Mouse (Mus musculus) kidney, adult 2 months (tissue): ENCODE data around the gene Car14. TPM values are rescaled to one million over a fixed set of nuclear protein-coding genes. Genes with fewer than 3 reads are reported as not detected.

Source experiments
- DNase-seq: peaks from one replicate; pipeline ENCODE4 v3.0.0; 2021
- H3K27ac ChIP-seq: fragments of 200-500 bp; 2 replicates; pipeline ENCODE4 v1.5.1; 2012; ENCODE audit warnings: low read depth, low read length, control low read depth, inconsistent platforms; ENCODE audit not compliant: insufficient read depth
- H3K27me3 ChIP-seq: fragments of 200-500 bp; replicated peaks from 2 replicates; pipeline ENCODE4 v1.6.1; 2012; ENCODE audit warnings: mild to moderate bottlenecking, moderate library complexity, low read length, inconsistent platforms; ENCODE audit not compliant: control insufficient read depth, insufficient read depth
- H3K36me3 ChIP-seq: fragments of 200-500 bp; 2 replicates; pipeline ENCODE4 v1.6.1; 2012; ENCODE audit warnings: mild to moderate bottlenecking, moderate library complexity, low read length, inconsistent platforms; ENCODE audit not compliant: control insufficient read depth, insufficient read depth
- H3K4me1 ChIP-seq: fragments of 200-500 bp; 2 replicates; pipeline ENCODE4 v1.6.1; 2011; ENCODE audit warnings: low read length; ENCODE audit not compliant: control insufficient read depth, insufficient read depth
- H3K4me3 ChIP-seq: fragments of 200-500 bp; 2 replicates; pipeline ENCODE4 v1.5.1; 2011; ENCODE audit warnings: mild to moderate bottlenecking, low read depth, low read length, control low read depth; ENCODE audit not compliant: insufficient read depth
- CTCF ChIP-seq: fragments of 200-500 bp; conservative IDR thresholded peaks from 2 replicates; pipeline ENCODE4 v1.5.1; 2011; ENCODE audit warnings: low read depth, mild to moderate bottlenecking, control low read depth, low read length, moderate library complexity, mixed read lengths; ENCODE audit not compliant: insufficient read depth, insufficient read length
- POLR2A ChIP-seq: fragments of 200-500 bp; IDR thresholded peaks from one replicate; pipeline ENCODE4 v1.6.1; 2011; ENCODE audit warnings: low read depth, low read length, control low read depth
- WGBS: fragments of 180-500 bp; shearing (Covaris S2); methylation state at CpG from one replicate; pipeline ENCODE4 v1.1.7; 2018; 5-methylcytosine and 5-hydroxymethylcytosine counted together
- polyA plus RNA-seq: library from polyadenylated mRNA; depleted of rRNA; stranded (reverse); fragments of >200 nt; gene quantifications from 2 replicates; pipeline ENCODE4 v1.2.3, GENCODE M21; 2012

Gene Car14
- polyA plus RNA-seq, 1 experiment, result 206 TPM

DNA sequence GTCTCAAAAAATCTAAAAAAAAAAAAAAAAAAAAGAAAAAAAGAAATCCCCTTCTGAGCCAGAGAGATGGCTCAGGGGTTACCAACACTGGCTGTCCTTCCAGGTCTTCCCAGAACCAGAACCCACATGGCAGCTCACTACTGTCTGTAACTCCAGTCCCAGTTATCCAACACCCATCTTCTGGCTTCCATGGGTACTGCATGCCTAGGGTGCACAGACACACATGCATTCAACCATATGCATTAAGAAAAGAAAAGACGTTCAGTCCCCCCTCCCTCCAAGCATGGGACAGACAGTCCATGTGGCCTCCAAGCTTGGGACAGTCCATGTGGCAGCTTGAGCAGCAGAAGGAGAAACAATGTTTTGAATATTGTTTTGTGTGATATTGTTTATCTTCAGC lies 27.7 kb upstream of the Car14 start:
- no peak overlapping the region for H3K4me3 ChIP-seq
- DNase-seq, result peak; percentile 14
- H3K36me3 ChIP-seq, result 0 out of 2 replicates have a peak, but pooled peaks cover 1% of the 10 kb centered on the region
- no peaks in the 10 kb centered on the region for H3K27me3 ChIP-seq
- H3K27ac ChIP-seq, result peak overlapping the region; percentile 20; the same call in 1 of the 2 replicates
- H3K4me1 ChIP-seq, result peaks cover 10% of the 10 kb centered on the region
- WGBS, result 58% methylated on average over 1 of the region's 1 CpGs
- TF ChIP-seq POLR2A (no peak), CTCF (no peak)

DNA sequence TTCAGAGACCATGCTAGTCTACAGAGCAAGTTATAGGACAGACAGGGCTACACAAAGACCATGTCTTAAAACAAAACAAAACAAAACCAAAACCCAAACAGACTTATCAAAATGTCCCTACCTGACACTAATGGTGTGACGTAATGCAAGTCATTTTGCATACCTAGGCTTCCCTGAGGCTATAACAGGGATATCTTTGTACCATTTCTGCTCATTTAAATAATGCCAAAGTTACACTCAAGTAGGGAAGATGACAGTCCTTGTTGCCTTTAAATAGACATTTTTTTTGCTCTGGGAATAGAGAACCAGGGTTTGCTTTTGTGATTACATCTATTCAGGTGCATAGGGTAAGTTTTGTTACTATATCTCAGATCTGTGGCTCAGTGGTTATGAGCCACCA lies 27.0 kb upstream of the Car14 start:
- Histone ChIP-seq H3K36me3 (0 out of 2 replicates have a peak, but pooled peaks cover 1% of the 10 kb centered on the region), H3K4me3 (no peak overlapping the region), H3K27me3 (no peaks in the 10 kb centered on the region), H3K4me1 (peaks cover 10% of the 10 kb centered on the region), H3K27ac (no peak overlapping the region)
- TF ChIP-seq CTCF, result no peak
- no peak for TF ChIP-seq POLR2A
- DNase-seq, result no peak
- WGBS, result 90% methylated on average over 1 of the region's 1 CpGs

DNA sequence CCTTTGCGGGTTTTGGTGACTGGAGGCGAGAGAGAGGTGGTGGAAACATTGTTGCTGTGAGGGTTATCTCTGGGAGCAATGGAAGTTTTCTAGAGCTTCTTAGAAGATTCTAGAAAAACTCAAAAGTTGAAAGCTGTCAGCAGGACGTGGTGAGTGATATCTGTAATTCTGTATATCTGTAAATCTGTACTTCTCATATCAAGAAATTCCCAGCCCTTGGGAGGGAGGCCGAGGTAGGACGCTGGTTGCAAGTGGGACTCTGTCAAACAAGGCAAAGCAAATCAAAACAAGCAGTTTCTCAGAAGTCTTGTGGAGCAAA lies 25.9 kb upstream of the Car14 start:
- no peak for DNase-seq
- TF ChIP-seq CTCF, result no peak
- no peak for TF ChIP-seq POLR2A
- no peak overlapping the region for H3K27ac ChIP-seq
- H3K27me3 ChIP-seq, result no peaks in the 10 kb centered on the region
- 10% methylated on average over 5 of the region's 5 CpGs for WGBS
- H3K4me1 ChIP-seq, result peaks cover 10% of the 10 kb centered on the region
- H3K4me3 ChIP-seq, result peak overlapping the region; percentile 77
- 0 out of 2 replicates have a peak, but pooled peaks cover 1% of the 10 kb centered on the region for H3K36me3 ChIP-seq

DNA sequence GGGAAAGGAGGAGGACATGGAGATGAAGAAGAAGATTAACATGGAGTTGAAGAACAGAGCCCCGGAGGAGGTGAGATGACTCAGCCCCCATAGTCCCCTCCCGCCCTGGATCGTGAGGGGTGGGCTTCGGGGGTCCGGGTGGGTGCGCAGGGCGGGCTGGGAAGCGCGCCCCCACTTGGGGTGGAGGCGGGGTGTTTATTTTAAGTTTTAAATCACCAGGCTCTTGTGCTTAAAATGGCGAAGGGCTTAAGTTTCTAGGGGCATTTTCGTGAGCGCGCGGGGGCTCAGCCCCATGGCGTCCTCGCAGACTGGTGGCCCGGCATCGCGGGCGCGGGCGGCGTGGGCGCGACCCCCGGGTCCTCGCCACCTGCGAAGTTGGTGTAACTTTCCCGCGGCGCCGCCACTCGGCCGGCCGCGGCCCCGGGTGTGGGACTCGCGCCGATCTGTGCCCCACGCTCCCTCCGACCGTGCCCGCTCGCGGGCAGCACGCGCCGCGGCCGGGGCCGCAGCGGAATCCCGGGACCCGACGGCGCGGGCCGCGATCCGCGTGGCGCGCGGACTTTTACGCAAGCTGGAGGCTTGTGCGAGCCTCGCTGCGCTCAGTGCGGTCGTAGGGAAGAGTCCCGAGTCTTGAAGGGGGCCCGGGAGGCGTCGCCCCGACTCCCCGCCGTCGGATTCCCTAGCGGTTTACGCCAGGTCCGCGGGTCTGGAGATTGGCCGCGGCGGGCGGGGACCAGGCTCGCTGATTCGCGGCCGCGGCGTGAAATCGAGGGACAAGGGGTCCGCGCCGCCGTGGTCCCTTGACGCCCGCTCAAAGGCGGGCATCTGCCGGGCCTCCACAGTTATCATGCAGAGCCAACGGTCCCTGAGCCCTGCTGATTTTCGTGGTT lies 25.3 kb upstream of the Car14 start:
- WGBS, result under 1% methylated on average over 105 of the region's 105 CpGs
- DNase-seq, result peak; percentile 54
- TF ChIP-seq CTCF, result no peak
- no peak for TF ChIP-seq POLR2A

DNA sequence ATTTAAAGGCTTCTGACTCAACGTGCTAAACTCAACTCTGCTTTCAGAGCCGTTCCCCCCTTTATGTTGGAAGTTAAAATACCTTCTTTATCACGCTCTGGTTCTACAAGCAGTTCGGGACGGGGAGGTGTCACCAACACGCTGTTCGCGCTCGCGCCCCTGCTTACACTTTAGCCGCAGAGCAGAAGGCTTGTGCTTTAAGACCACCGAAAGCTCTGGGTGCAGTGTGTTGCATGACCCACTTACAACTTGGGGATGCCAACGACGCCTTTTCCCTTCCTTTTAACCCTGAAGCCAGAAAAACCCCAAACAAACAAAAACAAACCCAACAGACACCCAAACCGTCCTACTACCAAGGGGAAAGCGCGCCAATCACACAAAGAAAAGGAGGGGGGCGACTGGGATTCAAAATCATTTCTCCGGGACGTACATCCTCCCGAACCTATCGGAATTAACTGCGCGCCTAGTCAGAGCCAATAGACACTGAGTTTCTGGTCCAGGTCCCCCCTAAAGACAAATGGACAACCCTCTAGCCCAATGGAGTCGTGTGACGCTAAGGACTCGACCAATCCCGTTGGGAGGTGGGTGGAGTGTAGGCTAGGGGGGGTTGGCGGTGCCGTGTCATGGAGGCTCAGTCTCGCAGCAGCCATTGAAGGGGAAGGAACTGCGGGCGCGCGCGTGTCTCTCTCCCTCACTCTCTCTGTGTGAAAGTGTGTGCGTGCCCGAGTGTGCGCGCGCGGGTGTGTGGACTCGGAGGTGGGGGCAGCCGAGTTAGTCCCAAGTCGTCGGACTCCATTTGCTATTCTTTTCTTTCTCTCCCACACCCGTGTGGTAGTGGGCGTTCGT lies 24.4 kb upstream of the Car14 start, which contains the start of gene Anp32e:
Gene Anp32e, plus strand, starts transcription at position 589 of the 846 bp plus-strand sequence.
- WGBS, result under 1% methylated on average over 49 of the region's 49 CpGs
- Histone ChIP-seq H3K4me3 (peak within 1 kb of the TSS; percentile 77), H3K36me3 (no peaks in the 10 kb centered on the region), H3K27ac (peak within 1 kb of the TSS; percentile 66), H3K27me3 (no peaks in the 10 kb centered on the region), H3K4me1 (peaks cover 10% of the 10 kb centered on the region)
- peak; percentile 99 for DNase-seq
- TF ChIP-seq POLR2A (peak; percentile 86), CTCF (no peak)

More for the DNA sequence above, 25.3 kb upstream of the Car14 start:
- Histone ChIP-seq H3K4me1 (peaks cover 10% of the 10 kb centered on the region), H3K4me3 (peak overlapping the region; percentile 77), H3K27ac (peak overlapping the region; percentile 66), H3K36me3 (0 out of 2 replicates have a peak, but pooled peaks cover under 1% of the 10 kb centered on the region), H3K27me3 (no peaks in the 10 kb centered on the region)

DNA sequence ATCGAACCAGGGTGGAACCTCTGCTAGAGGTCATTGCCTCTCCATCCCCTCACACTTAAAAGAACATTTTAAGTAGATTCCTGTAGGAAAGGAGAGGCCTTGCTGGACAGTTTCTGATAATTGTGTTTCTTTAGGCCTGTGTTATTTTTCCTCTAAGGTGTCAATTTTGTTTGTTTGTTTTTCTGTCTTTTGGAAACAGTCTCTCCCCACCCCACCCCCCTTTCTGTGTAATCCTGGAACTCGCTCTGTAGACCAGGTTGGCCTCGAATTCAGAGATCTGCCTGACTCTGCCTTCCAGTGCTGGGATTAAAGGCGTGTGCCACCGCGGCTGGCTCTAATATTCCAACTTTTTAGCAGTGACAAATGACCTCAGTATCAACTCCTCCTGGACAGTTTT lies 23.8 kb upstream of the Car14 start:
- Histone ChIP-seq H3K4me3 (no peak overlapping the region), H3K36me3 (no peaks in the 10 kb centered on the region), H3K27me3 (no peaks in the 10 kb centered on the region), H3K27ac (no peak overlapping the region), H3K4me1 (peaks cover 10% of the 10 kb centered on the region)
- TF ChIP-seq CTCF (no peak), POLR2A (no peak)
- no peak for DNase-seq
- WGBS, result 55% methylated on average over 6 of the region's 6 CpGs

DNA sequence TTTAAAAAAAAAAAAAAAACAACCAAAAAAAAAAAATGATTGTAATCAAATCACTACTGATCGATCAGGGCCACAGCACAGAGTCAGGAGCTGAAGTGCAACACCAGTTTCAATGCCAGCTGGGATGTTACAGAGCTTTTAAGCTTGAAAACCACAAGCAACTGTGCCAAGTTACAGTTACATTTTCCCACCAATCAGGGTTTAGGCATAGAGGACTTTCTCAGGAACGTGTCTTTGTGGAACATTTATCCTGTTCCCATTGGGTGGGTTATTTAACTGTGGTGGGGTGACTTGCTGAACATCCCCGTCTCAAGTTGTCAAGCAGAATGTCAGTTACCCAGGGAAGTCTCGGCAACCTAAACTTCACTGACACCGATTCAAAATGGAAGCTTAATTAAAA lies 20.6 kb upstream of the Car14 start:
- no peak overlapping the region for H3K4me3 ChIP-seq
- H3K27ac ChIP-seq, result no peak overlapping the region
- TF ChIP-seq CTCF (no peak), POLR2A (no peak)
- no peaks in the 10 kb centered on the region for H3K27me3 ChIP-seq
- no peaks in the 10 kb centered on the region for H3K4me1 ChIP-seq
- no peaks in the 10 kb centered on the region for H3K36me3 ChIP-seq
- WGBS, result 85% methylated on average over 5 of the region's 5 CpGs
- DNase-seq, result no peak
